Mouse (Mus musculus): ENCODE results near the gene Hyal3.
A peak's percentile ranks its signal among the peaks of the same experiment; 100 is the strongest.
"Not testable (repeated sequence)": the region's sequence is repeated elsewhere in the genome, so short reads cannot be mapped to it uniquely, and the experiment has no call there.

Gene Hyal3

DNA sequence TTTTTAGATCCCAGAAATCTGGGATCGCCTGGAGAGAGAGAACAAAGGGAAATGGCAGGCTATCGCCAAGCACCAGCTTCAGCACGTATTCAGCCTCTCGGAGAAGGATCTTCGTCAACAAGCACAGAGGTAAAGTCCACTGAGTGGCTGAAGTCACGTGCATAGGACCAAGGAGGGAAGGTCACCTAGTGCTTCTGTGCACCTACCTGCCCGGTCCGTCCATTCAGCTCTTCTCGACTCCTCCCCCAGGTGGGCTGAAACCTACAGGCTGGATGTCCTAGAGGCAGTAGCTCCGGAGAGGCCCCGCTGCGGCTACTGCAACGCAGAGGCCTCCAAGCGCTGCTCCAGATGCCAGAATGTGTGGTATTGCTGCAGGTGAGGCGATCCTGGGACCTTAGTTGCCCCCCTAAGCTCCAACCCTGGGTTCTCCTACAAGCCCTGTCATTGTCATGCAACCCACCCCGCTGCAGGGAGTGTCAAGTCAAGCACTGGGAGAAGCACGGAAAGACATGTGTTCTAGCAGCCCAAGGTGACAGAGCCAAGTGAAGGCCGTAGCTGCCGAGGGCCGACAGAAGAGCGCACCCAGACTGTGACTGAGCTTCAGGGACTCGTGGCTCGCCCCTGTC lies 30.0 kb upstream of the Hyal3 start:
- no peak for DNase-seq (ENCODE audit: low spot score)

- peak; percentile 77 for DNase-seq (ENCODE audit: low spot score)
These were observed 29.3 kb upstream of the Hyal3 start, which contains the start of gene Rassf1 for GRCm38 (mm10) chr9:107551117-107551889. Rassf1 (plus strand) TSS chr9:107551555.

- DNase-seq (ENCODE audit: low spot score): peak; percentile 58
These were observed 28.7 kb upstream of the Hyal3 start for GRCm38 (mm10) chr9:107551890-107552355.

DNA sequence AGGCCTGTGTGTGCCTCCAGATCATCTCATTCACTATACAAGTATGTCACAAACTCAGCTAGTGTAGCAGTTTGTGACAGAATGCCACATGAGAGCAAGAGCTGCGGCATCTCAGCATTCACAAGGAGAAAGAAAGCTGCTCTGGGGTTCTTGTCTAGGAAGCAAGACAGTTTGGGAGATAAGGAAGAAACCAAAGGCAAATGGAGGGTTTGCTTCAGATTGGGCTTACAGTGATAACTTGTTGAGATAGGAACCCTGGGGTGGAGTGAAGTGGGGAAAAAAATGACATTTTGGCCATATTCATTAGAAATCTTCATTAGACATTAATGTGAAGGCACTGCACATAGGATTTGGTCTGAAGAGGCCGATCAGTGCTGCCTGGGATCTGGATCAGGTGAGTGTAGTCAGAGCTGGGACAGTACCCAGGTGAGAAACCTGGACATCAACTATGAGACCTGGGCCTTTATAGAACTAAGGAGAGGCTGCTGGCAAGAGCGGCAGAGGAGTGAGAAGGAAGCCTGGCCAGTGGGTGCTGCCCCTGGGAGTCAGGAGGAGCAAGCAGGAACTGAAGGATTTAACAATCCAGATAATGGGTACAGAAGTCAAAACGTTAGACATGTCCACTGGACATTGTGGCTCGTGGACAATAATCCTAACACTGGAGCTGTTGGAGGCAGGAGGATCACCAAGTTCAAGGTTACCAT lies 27.8 kb upstream of the Hyal3 start:
- DNase-seq (ENCODE audit: low spot score): no peak

DNA sequence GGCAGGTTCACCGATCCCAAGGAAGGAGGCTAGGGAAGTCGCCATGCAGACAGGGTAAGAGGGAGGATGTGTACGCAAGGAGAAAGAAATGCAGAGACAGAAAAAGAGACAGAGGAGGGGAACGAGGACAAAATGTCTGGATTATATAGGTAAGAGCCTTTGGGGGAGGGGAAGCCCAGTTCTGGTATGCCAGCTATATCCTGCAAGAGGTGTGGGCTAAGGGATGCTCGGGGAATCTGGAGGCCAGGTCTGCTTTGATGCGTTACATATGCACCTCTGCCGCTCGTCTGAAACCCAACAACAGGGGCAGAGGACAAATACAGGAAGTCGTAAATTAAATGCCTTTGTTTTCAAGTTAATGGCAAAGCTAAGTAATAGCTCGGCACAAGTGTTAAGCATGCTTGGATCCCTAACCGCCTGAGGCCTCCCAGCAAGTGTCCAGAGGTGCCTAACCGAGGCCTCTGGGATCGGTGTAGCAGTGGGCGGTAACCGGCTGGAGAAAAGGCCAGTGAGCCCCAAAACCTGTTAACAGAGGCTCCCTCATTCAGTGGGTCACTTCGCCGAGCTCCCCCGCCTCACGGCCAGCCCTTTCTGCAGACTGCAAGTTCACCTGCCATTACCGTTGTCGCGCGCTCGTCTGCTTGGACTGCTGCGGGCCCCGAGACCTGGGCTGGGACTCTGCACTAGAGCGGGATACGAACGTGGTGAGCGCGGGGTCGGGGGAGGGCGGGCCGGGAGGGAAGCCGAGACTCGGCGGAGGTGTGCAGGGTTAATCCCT lies 26.9 kb upstream of the Hyal3 start:
- peak; percentile 46 for DNase-seq (ENCODE audit: low spot score)

GRCm38 (mm10) chr9:107554319-107554825 lies 26.2 kb upstream of the Hyal3 start:
- peak; percentile 99 for DNase-seq (ENCODE audit: low spot score)

GRCm38 (mm10) chr9:107555031-107555457 lies 25.6 kb upstream of the Hyal3 start:
- DNase-seq (ENCODE audit: low spot score): peak; percentile 72

DNA sequence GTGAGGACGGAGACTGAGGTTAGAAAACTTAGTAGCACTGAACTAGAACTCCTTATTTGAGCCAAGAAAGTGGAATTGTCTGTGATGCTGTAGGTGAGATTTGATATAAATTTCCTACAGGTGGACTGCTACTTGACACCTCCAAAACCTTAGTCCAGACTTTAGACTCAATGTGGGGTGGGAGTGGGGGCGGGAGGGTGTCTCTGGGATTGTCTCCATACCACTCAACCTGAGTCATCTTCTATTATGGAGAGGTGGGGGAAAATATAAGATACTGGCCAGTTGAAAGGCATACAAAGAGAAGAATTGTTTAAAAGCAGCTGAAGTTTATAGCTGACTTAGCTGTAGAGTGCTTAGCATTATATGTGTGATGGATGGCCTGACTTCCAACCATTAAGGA lies 24.9 kb upstream of the Hyal3 start:
- no peak for DNase-seq (ENCODE audit: low spot score)

- no peak for DNase-seq (ENCODE audit: low spot score)
These were observed 24.3 kb upstream of the Hyal3 start for GRCm38 (mm10) chr9:107556346-107556745.

DNA sequence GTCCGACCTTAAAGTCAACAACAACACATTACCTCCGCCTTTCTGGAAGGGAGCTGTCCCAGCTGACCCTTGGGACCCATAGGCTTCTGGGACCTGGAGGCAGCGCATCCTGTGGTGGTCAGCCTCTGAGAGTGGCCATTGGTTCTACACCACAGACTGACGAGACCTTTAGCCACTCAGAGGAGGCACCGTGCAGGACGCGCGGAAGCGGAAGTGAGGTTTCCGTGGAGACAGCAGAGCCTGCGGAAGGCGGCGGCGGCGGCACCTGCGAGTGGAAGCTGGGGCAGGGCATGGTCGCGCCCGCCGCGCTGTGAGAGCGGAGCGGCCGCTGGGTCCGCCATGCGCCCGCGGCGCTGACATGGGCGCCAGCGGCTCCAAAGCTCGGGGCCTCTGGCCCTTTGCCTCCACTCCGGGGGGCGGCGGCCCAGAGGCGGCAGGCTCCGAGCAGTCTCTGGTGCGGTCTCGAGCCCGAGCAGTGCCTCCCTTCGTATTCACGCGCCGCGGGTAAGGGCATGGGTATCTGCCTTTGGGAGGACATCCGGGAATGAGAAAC lies 17.5 kb upstream of the Hyal3 start, which contains the start of gene Tusc2:
TSS of gene Tusc2 (plus strand) at position 227 of the 553 bp plus-strand sequence.
- DNase-seq (ENCODE audit: low spot score): peak; percentile 96

DNA sequence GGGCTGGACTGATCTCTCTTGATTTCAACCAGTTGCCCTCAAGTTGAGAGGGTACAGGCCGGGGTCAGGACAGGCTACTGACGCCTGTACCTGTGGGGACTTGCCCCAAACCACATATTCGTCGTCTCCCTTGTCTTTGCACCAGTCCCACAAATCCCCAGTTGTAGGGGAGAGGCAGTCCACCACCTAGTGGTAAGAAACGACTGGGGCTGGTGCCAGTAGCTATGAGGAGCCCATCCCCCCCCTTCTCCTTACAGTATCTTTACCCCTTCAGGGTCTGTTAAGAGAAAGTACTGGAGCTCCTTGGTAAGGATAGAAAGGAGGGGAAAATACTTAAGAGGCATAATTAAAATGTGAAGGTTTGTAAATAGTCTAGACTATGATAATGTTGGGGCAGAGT lies 15.1 kb upstream of the Hyal3 start:
- DNase-seq (ENCODE audit: low spot score): not testable (repeated sequence)

- peak; percentile 85 for DNase-seq (ENCODE audit: low spot score)
These were observed 14.4 kb upstream of the Hyal3 start for GRCm38 (mm10) chr9:107566041-107566709.

GRCm38 (mm10) chr9:107566855-107567254 lies 13.8 kb upstream of the Hyal3 start:
- no peak for DNase-seq (ENCODE audit: low spot score)

- peak; percentile 51 for DNase-seq (ENCODE audit: low spot score)
These were observed 12.8 kb upstream of the Hyal3 start, which contains the start of gene Hyal2 for GRCm38 (mm10) chr9:107567702-107568319. Hyal2 (plus strand) TSS chr9:107567945.

GRCm38 (mm10) chr9:107568331-107569261 lies 12.0 kb upstream of the Hyal3 start:
- DNase-seq (ENCODE audit: low spot score): peak; percentile 93

DNA sequence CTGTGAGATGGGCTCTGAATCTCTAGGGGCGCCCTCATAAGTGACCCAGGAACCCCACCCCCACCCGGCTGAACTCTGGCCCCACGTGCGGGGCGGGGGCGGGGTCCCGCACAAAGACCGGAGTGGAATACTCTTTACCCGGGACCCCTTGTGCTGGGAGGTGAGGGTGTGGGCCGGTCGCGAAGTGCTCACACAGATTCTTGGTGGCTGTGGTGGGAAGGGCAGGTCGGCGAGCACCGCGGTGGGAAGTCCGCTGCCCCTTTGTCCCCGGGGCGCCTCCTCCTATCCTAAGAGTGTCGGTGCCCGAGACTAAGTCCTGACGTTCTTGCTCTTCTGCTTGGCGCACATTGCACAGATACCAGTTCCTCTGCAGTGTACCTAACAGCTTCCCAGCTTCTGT lies 11.3 kb upstream of the Hyal3 start:
- no peak for DNase-seq (ENCODE audit: low spot score)

DNA sequence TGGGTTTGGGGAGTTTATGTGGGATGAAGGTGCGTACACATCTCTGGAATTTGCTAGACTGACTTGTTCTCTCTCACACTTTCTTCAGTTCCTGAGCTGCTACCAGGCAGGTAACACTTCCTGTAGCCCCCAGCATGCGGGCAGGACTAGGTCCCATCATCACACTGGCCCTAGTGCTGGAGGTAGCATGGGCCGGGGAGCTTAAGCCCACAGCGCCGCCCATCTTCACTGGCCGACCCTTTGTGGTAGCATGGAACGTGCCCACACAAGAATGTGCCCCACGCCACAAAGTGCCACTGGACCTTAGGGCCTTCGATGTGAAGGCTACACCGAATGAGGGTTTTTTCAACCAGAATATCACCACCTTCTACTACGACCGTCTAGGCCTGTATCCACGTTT lies 10.6 kb upstream of the Hyal3 start:
- no peak for DNase-seq (ENCODE audit: low spot score)

DNA sequence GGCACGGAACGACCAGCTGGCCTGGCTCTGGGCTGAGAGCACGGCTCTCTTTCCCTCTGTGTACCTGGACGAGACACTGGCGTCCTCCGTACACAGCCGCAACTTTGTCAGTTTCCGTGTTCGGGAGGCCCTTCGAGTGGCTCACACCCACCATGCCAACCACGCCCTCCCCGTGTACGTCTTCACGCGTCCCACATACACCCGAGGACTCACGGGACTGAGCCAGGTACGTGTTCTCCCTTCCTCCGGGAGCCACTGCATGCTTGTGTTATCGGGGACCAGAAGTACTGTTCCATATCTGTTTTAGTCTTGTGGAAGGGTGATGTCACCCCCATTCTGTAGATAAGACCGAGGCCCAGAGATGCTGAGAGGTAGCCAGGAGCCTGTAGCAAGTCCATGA lies 9.8 kb upstream of the Hyal3 start:
- DNase-seq (ENCODE audit: low spot score): no peak

Data from embryo, embryonic 10.5 days (tissue).